Mouse (Mus musculus): ENCODE data around the gene Phpt1. TPM values are rescaled to one million over a fixed set of nuclear protein-coding genes. Genes with fewer than 3 reads are reported as not detected.
A peak's percentile ranks its signal among the peaks of the same experiment; 100 is the strongest.

Phpt1 gene
- total RNA-seq (2021): 10 to 100 TPM; 54.3 to 64.6 TPM
- long read RNA-seq, experiment 1, transcript Phpt1-201 (3 exons, 937 nt): major isoform, 89 of 99 reads
- long read RNA-seq, experiment 1, partial matches to known transcripts: 4 of 99 reads
- long read RNA-seq, experiment 1, other reads (novel, unspliced or antisense): 5 of 99 reads
- long read RNA-seq, experiment 2, transcript Phpt1-201 (3 exons, 937 nt): major isoform, 41 of 52 reads
- long read RNA-seq, experiment 2, partial matches to known transcripts: 1 of 52 reads
- long read RNA-seq, experiment 2, other reads (novel, unspliced or antisense): 9 of 52 reads

DNA sequence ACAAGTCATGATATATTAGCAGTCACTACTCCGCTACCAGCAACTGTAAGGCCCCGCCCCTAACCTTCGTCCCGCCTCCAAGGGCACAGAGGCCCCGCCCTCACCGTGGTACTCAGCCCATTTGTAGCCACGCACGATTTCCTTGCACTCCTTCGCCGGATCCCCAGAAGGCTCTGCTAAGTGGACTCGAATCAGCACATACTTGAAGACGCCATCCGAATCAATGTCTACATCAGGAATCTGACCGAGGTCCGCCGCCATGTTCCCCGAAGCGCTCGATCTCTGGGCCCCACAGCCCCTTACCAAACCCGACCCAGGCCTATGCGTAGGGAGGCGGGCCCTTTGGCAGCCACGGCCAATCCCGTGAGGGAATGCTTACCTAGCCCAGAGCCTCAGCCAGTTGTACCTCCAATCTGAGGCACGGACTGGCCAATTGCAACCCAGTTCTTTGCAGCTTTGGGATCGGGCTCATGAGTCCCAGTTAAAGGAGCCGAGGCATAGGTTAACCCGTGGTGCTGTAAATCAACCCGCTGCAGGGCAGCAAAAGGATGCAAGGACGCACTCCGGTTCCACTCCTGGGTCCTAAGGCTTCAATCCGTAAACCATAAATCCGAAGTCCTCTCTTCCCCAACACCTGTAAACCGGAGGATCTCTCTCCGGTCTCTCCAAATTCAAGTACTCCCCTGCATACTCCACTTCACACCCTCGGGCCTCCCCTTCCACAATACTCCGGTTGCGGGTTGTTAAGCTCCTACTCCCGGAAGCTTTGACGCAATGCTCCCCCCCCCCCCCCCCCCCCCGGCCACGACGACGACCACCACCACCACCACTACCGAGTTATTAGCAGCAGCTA is at the start of gene Phpt1, which contains the start of gene Mamdc4:
Phpt1 (minus strand) TSS at position 646 of the 853 bp plus-strand sequence.
Mamdc4 (minus strand) TSS at position 267 of the 853 bp plus-strand sequence.
- peak; percentile 97 for DNase-seq

DNA sequence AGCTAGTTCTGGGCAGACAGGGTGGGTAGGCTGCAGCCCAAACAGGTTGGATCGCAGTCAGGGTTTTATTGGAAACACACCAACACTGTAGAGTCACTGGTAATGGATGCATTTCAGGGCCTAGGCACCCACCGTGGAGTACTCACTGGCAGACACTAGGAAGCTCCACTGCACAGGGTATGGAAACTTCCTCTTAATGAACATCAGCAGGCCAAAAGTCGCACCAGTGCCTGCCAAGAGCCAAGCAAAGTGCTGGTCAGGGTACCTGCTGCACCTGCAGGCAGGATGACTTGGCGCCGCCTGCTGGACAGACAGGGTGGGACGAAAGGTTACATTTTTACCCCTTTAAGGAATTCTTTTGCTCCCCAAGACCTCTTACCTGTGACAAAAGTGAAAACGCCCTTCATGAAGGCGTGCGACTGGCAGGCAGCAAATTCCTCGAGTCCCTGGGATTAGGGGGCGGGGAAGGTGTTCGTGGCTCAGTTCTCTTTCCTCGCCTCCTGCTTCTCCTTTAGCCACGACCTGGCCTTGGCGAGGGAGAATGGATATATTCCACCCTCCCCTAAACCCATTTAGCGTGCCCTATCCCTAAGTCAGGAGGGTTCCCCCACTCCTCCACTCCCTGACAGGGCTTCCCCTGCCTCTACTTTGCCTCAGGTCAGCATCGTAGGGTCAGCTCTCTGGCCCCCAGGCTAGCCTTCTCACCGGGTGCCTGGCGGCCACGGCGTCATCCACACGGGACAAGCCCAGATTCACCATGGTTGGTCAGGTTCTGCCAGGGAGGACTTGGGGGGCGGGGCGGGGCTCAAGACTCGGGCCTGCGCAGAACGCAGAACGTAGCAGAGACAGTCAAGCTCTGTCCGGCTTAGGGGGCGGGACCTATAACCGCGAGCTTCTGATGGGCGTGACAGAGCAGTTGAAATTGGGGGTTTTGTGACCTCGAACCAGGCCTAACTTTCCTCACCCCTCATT is 46.5 kb upstream of the Phpt1 start, which contains the start of gene Tmem141:
Tmem141 (minus strand) TSS at position 777 of the 972 bp plus-strand sequence.
- DNase-seq: peak; percentile 95 to 97

GRCm38 (mm10) chr2:25620852-25621228 is 45.8 kb upstream of the Phpt1 start:
- no peak for DNase-seq

DNA sequence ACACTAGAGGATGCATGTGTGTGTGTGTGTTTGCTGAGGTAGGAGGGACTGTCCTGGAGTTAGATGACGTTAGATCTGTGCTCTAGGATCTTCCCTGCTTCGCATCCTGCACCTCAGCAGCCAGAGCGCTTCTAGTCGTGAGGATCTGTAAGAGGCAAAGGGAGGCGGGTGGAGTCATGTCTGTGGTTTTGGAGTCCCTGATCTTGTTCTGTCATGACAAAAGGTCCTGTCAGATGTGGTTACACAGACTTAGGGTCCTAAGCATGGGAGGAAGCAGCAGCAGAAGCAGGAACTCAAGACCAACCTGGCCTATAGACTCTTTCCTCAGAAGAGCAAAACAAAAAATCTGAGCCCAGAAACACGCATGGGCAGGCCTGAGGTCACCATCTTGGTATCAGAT is 45.4 kb upstream of the Phpt1 start:
- no peak for DNase-seq

- DNase-seq: no peak
Observed at GRCm38 (mm10) chr2:25617578-25617977, 42.6 kb upstream of the Phpt1 start, which contains the start of gene Ccdc183. Gene Ccdc183, minus strand, starts transcription at chr2:25617678.

DNA sequence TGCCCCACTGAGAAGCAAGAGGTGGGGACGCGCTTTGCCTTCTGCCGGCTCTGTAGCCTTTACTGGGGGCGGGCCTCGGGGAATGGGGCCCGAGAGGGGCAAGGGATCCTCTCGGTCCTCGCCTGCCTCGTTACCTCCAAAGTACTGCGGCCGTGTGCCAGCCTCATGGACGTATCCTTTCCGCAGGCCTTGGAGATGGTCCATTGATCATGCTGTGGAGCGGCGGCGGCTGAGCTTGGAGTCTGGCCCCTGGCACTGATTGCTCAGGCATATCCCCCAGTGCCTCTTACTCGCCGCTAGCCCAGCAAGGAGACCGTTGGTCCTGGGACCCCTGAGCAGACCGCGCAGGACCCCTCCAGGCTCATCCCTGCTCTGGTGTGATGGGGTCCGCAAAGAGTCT is 41.4 kb upstream of the Phpt1 start:
- no peak for DNase-seq

DNA sequence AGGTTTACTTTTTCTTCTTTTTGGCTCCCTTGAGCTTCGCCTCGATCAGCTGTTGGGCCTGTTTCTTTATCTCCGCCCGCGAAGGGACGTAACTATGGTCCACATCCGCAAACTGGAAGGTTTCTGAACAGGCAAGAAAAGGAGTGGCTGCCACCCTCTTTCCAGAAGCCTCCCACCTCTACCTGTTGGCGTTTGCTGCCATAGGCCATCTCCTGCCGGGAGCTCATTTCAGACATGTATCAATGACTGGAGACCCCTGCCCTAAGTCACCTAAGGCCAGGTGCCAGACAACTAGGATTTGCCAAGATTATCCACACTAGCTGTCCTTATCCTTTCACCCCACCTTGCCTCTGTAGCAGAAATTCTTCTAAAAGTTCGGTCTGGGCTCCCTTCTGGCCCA is 33.6 kb upstream of the Phpt1 start:
- no peak for DNase-seq

- DNase-seq: peak; percentile 90 to 92
Observed at GRCm38 (mm10) chr2:25607761-25608622, 33.0 kb upstream of the Phpt1 start, which contains the start of gene Rabl6. Gene Rabl6, minus strand, starts transcription at chr2:25608521.

DNA sequence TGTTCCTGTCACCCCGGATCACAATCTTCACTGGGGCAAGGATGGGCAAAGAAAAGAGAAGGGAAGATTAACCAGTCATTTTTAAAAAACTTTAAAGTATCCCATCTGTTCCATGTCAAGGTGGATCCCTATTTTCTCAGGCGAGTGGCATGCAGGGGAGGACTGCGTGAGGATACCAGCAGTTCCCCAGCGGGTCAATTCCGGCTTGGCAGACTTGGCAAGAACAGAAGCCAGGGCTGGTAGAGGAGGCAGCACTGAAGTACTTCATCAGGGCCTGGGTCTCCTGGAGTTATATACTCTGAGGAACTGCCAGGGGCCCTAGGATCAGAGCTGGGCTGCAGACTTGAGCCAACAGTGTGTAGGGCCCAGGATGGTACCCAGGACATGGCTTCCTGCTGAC is 27.5 kb upstream of the Phpt1 start:
- no peak for DNase-seq

- no peak for DNase-seq
Observed at GRCm38 (mm10) chr2:25600037-25600436, 25.0 kb upstream of the Phpt1 start.

DNA sequence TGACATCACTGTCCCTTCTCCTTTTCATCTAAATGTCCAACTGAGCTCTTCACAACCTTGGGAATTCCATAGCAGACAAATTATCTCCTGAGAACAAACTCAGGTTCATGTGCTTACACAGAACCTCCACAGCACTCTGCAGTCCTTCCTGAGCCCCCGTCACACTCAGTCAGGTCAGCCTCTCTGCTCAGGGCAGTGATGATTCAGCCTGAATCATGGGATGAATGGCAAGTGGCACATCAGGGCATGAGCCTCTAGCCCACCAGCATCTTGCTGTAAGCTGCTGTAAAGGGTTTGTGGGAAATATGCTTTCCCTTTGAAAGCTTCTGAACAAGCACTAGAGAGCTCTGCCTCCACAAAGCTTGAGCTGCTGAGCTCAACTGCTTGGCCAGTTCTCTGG is 23.7 kb upstream of the Phpt1 start:
- no peak for DNase-seq

GRCm38 (mm10) chr2:25596765-25597510 is 21.9 kb upstream of the Phpt1 start:
- DNase-seq: no peak

DNA sequence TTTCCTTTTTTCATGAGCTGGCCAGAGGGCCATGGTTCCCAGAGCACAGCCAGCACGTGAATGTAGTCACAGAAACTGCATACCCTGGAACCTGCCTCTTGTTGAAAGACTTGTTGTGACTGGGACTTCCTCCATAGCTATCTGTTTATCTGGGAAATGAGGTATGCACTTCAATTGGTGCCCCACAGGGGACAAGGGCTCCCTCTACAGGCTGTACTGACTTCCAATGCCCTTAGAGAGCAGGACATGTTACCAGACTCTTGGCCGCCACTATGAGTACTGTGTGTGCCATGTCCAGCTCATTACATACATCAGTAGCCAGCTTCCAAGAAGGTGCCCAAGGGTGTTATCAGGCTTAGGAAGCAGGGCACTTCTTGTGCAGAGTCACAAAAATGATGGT is 16.8 kb upstream of the Phpt1 start:
- peak in 1 of 2 experiments; percentile 65 for DNase-seq

GRCm38 (mm10) chr2:25588227-25588907 is 13.3 kb upstream of the Phpt1 start:
- DNase-seq: no peak

GRCm38 (mm10) chr2:25587290-25587689 is 12.3 kb upstream of the Phpt1 start:
- DNase-seq: no peak

GRCm38 (mm10) chr2:25585601-25586000 is 10.6 kb upstream of the Phpt1 start:
- no peak for DNase-seq

GRCm38 (mm10) chr2:25584856-25585255 is 9.8 kb upstream of the Phpt1 start:
- DNase-seq: no peak

GRCm38 (mm10) chr2:25584152-25584551 is 9.1 kb upstream of the Phpt1 start:
- DNase-seq: no peak

GRCm38 (mm10) chr2:25583571-25583970 is 8.5 kb upstream of the Phpt1 start:
- DNase-seq: no peak

DNA sequence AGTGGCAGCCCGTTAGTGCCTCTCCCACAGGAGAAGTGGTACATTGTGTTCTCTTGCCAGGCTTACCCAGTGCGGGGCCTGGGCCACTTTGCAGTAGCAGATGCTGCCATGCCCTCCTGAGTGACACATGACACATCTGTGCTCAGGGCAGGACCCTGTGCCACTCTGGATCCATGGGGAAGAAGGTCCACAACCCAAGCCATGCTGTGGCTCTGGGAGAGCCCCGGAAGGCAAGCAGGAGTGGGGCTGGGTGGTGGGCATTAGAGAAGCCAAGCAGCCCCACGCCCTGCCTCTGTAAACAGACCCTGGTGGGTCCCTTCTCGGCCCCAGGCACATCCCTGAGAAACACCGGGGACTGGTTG is 8.1 kb upstream of the Phpt1 start:
- DNase-seq: no peak
